Mouse (Mus musculus): ENCODE measurements around the gene Gstp1. TPM values are rescaled to one million over a fixed set of nuclear protein-coding genes. Genes with fewer than 3 reads are reported as not detected.
"Not testable (repeated sequence)": the region's sequence is repeated elsewhere in the genome, so short reads cannot be mapped to it uniquely, and the experiment has no call there.

The Gstp1 gene
- polyA plus RNA-seq, 1 experiment from 2014 or later: 468 TPM

- Histone ChIP-seq H3K4me2 (no peak overlapping the region), H3K27me3 (ENCODE audit: insufficient read depth, low read length) (0 out of 2 replicates have a peak, but pooled peaks cover 6% of the 10 kb centered on the region), H3K4me1 (ENCODE audit: insufficient read depth) (no peaks in the 10 kb centered on the region), H3K4me3 (ENCODE audit: low read depth, low read length) (no peak overlapping the region), H3K9ac (no peak overlapping the region), H3K36me3 (ENCODE audit: insufficient read depth) (no peaks in the 10 kb centered on the region), H3K9me3 (ENCODE audit: low read depth, low read length) (no peaks in the 10 kb centered on the region), H3K27ac (ENCODE audit: low read depth) (no peak overlapping the region)
- peak; percentile 47 for ATAC-seq (ENCODE audit: insufficient read depth)
- DNase-seq: peak; percentile 25
- 40% methylated on average over 15 of the region's 15 CpGs for WGBS
- no peak for TF ChIP-seq CTCF (IDR thresholded peaks at IDR 0.05; ENCODE audit: low read depth)
Observed at GRCm38 (mm10) chr19:4055947-4056693, 18.3 kb upstream of the Gstp1 start.

GRCm38 (mm10) chr19:4055216-4055946, 17.6 kb upstream of the Gstp1 start:
- no peak overlapping the region for H3K4me3 ChIP-seq (ENCODE audit: low read depth, low read length)
- no peak for ATAC-seq (ENCODE audit: insufficient read depth)

DNA sequence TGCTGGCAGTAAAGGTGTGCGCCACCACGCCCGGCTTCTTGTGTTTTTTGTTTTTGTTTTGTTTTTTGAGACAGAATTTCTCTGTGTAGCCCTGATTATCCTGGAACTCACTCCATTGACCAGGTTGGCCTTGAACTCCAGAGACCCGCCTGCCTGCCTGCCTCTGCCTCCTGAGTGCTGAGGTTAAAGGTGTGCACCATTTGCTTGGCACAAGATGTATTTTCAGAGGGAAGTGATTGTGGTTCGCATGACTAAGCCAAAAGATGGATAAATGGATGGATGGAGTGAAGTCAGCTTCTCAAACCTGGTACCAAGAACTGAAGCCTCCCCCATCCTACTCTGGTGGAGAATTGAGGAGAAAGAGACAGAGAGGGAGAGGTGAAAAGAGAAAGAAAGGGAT, 16.8 kb upstream of the Gstp1 start:
- Histone ChIP-seq H3K27me3 (ENCODE audit: insufficient read depth, low read length) (0 out of 2 replicates have a peak, but pooled peaks cover 6% of the 10 kb centered on the region), H3K9me3 (ENCODE audit: low read depth, low read length) (no peaks in the 10 kb centered on the region), H3K4me1 (ENCODE audit: insufficient read depth) (no peaks in the 10 kb centered on the region), H3K36me3 (ENCODE audit: insufficient read depth) (no peaks in the 10 kb centered on the region), H3K4me3 (ENCODE audit: low read depth, low read length) (no peak overlapping the region), H3K27ac (ENCODE audit: low read depth) (no peak overlapping the region), H3K4me2 (no peak overlapping the region), H3K9ac (no peak overlapping the region)
- 81% methylated on average over 5 of the region's 5 CpGs for WGBS
- TF ChIP-seq CTCF (IDR thresholded peaks at IDR 0.05; ENCODE audit: low read depth): no peak
- DNase-seq (no peak), ATAC-seq (ENCODE audit: insufficient read depth) (no peak)

More at GRCm38 (mm10) chr19:4055216-4055946, 17.6 kb upstream of the Gstp1 start:
- Histone ChIP-seq H3K4me2 (no peak overlapping the region), H3K9ac (no peak overlapping the region), H3K4me1 (ENCODE audit: insufficient read depth) (no peaks in the 10 kb centered on the region), H3K27ac (ENCODE audit: low read depth) (no peak overlapping the region), H3K9me3 (ENCODE audit: low read depth, low read length) (no peaks in the 10 kb centered on the region), H3K36me3 (ENCODE audit: insufficient read depth) (no peaks in the 10 kb centered on the region), H3K27me3 (ENCODE audit: insufficient read depth, low read length) (0 out of 2 replicates have a peak, but pooled peaks cover 6% of the 10 kb centered on the region)
- no peak for DNase-seq
- WGBS: 59% methylated on average over 8 of the region's 8 CpGs
- TF ChIP-seq CTCF (IDR thresholded peaks at IDR 0.05; ENCODE audit: low read depth): no peak

- H3K4me3 ChIP-seq (ENCODE audit: low read depth, low read length): no peak overlapping the region
- no peak overlapping the region for H3K27ac ChIP-seq (ENCODE audit: low read depth)
- H3K4me1 ChIP-seq (ENCODE audit: insufficient read depth): no peaks in the 10 kb centered on the region
- H3K36me3 ChIP-seq (ENCODE audit: insufficient read depth): no peaks in the 10 kb centered on the region
- 74% methylated on average over 5 of the region's 5 CpGs for WGBS
- H3K27me3 ChIP-seq (ENCODE audit: insufficient read depth, low read length): no peaks in the 10 kb centered on the region
- no peak for ATAC-seq (ENCODE audit: insufficient read depth)
- H3K9ac ChIP-seq: no peak overlapping the region
- DNase-seq: no peak
- H3K9me3 ChIP-seq (ENCODE audit: low read depth, low read length): no peaks in the 10 kb centered on the region
- no peak overlapping the region for H3K4me2 ChIP-seq
- no peak for TF ChIP-seq CTCF (IDR thresholded peaks at IDR 0.05; ENCODE audit: low read depth)
Observed at GRCm38 (mm10) chr19:4052516-4053030, 14.8 kb upstream of the Gstp1 start.

DNA sequence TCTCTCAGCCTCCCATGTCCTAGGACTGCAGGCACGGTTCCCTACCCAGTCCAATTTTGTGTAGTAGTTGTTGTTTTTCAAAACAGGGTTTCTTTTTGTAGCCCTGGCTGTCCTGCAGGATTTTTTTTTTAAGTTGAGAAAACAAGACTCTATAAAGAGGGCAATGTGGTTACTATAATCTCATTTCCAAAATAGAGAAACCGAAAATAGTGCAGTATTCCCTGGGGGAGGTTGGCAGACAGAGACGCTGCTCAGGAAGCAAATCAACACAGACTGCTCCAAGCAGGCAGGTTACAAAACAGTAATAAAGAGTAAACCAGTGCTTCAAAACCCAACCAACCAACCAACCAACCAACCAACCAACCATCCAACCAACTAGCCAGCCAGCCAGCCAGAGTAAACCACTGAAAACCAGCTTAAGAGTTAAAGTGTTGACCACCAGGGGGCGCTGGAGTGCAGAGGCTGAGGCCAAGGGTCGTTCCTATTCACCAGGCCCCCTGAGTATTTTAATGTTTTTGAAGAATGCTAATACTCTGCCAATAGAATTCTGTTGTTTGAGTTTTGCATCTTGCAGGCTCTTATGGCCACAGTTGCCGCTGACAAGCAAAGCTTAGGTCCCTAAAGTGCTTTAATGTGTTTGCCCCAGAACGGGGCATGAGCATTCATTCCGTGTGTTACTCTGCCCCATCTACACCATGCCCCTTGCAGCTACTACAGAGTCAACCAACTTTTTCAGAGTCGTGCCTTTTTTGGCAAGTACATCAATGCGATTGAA, 14.1 kb upstream of the Gstp1 start:
- Histone ChIP-seq H3K36me3 (ENCODE audit: insufficient read depth) (no peaks in the 10 kb centered on the region), H3K4me3 (ENCODE audit: low read depth, low read length) (no peak overlapping the region), H3K9ac (no peak overlapping the region), H3K9me3 (ENCODE audit: low read depth, low read length) (no peaks in the 10 kb centered on the region), H3K27me3 (ENCODE audit: insufficient read depth, low read length) (no peaks in the 10 kb centered on the region), H3K4me1 (ENCODE audit: insufficient read depth) (no peaks in the 10 kb centered on the region), H3K27ac (ENCODE audit: low read depth) (no peak overlapping the region), H3K4me2 (no peak overlapping the region)
- TF ChIP-seq CTCF (IDR thresholded peaks at IDR 0.05; ENCODE audit: low read depth): peak; percentile 84
- 55% methylated on average over 10 of the region's 10 CpGs for WGBS
- DNase-seq (peak; percentile 81), ATAC-seq (ENCODE audit: insufficient read depth) (no peak)

- no peak; the same call in 1 of the 2 replicates for TF ChIP-seq CTCF (IDR thresholded peaks at IDR 0.05; ENCODE audit: low read depth)
- no peak overlapping the region for H3K4me3 ChIP-seq (ENCODE audit: low read depth, low read length)
- H3K27ac ChIP-seq (ENCODE audit: low read depth): no peak overlapping the region
- H3K36me3 ChIP-seq (ENCODE audit: insufficient read depth): no peaks in the 10 kb centered on the region
- no peak for ATAC-seq (ENCODE audit: insufficient read depth)
- no peaks in the 10 kb centered on the region for H3K9me3 ChIP-seq (ENCODE audit: low read depth, low read length)
- H3K9ac ChIP-seq: no peak overlapping the region
- no peak overlapping the region for H3K4me2 ChIP-seq
- no peaks in the 10 kb centered on the region for H3K27me3 ChIP-seq (ENCODE audit: insufficient read depth, low read length)
- peaks cover 3% of the 10 kb centered on the region; the same call in 1 of the 2 replicates for H3K4me1 ChIP-seq (ENCODE audit: insufficient read depth)
- 94% methylated on average over 5 of the region's 5 CpGs for WGBS
- no peak for DNase-seq
Observed at GRCm38 (mm10) chr19:4051016-4051415, 13.2 kb upstream of the Gstp1 start.

- WGBS: 72% methylated on average over 5 of the region's 5 CpGs
- not testable (repeated sequence) for H3K4me1 ChIP-seq (ENCODE audit: insufficient read depth); H3K27ac ChIP-seq (ENCODE audit: low read depth); H3K4me2 ChIP-seq; ATAC-seq (ENCODE audit: insufficient read depth); H3K4me3 ChIP-seq (ENCODE audit: low read depth, low read length); DNase-seq; H3K9me3 ChIP-seq (ENCODE audit: low read depth, low read length); H3K27me3 ChIP-seq (ENCODE audit: insufficient read depth, low read length); H3K9ac ChIP-seq; H3K36me3 ChIP-seq (ENCODE audit: insufficient read depth)
Observed at GRCm38 (mm10) chr19:4049069-4049468, 11.3 kb upstream of the Gstp1 start.
